Mouse (Mus musculus): ENCODE measurements around the gene Carnmt1. TPM values are rescaled to one million over a fixed set of nuclear protein-coding genes. Genes with fewer than 3 reads are reported as not detected.

Gene Carnmt1
- polyA plus RNA-seq, 1 experiment = 49.5 TPM

DNA sequence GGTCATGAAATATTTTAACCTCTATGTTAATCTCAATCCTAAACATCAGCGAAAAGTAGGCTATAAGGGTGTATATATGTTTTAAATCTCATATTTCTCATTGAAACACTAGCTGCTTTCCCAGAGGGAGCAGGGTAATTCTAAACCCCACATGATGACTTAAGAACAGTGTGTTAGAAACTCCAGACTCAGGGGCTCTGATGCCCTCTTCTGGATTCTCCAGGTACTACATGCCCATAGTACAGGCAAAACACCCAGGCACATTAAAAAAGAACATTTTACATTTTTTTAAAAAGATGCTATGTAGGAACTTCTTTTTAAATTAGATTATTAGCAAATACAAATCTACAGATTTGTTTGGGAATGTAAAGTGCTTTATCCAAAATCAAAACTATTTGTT, 45.8 kb downstream of the Carnmt1 start:
- H3K27ac ChIP-seq (ENCODE audit: insufficient read depth, low read length) = no peak overlapping the region
- no peaks in the 10 kb centered on the region for H3K9me3 ChIP-seq (replicated peaks; ENCODE audit: control insufficient read depth, insufficient read depth, low read length, poor library complexity, severe bottlenecking)
- H3K4me1 ChIP-seq (ENCODE audit: control insufficient read depth, insufficient read depth, low read length) = peaks cover 2% of the 10 kb centered on the region
- H3K4me3 ChIP-seq (ENCODE audit: low read depth, low read length) = no peak overlapping the region
- no peak for TF ChIP-seq EP300 (IDR thresholded peaks at IDR 0.05; ENCODE audit: insufficient read depth, low read depth, low read length)
- TF ChIP-seq POLR2A (IDR thresholded peaks at IDR 0.05; ENCODE audit: insufficient read depth, low read length) = no peak
- no peak for TF ChIP-seq CTCF (IDR thresholded peaks at IDR 0.05; ENCODE audit: low read depth, low read length)
- peaks cover 26% of the 10 kb centered on the region for H3K36me3 ChIP-seq (ENCODE audit: control insufficient read depth, insufficient read depth, low read length, poor library complexity, severe bottlenecking)
- no peaks in the 10 kb centered on the region for H3K27me3 ChIP-seq (ENCODE audit: control insufficient read depth, insufficient read depth, low read length, poor library complexity, severe bottlenecking)
- H3K9ac ChIP-seq (ENCODE audit: low read depth, poor library complexity, severe bottlenecking) = no peak overlapping the region

- Histone ChIP-seq H3K36me3 (ENCODE audit: control insufficient read depth, insufficient read depth, low read length, poor library complexity, severe bottlenecking) (peaks cover 21% of the 10 kb centered on the region), H3K27ac (ENCODE audit: insufficient read depth, low read length) (no peak overlapping the region), H3K4me1 (ENCODE audit: control insufficient read depth, insufficient read depth, low read length) (no peaks in the 10 kb centered on the region), H3K27me3 (ENCODE audit: control insufficient read depth, insufficient read depth, low read length, poor library complexity, severe bottlenecking) (no peaks in the 10 kb centered on the region), H3K4me3 (ENCODE audit: low read depth, low read length) (no peak overlapping the region), H3K9ac (ENCODE audit: low read depth, poor library complexity, severe bottlenecking) (no peak overlapping the region), H3K9me3 (replicated peaks; ENCODE audit: control insufficient read depth, insufficient read depth, low read length, poor library complexity, severe bottlenecking) (no peaks in the 10 kb centered on the region)
- TF ChIP-seq EP300 (IDR thresholded peaks at IDR 0.05; ENCODE audit: insufficient read depth, low read depth, low read length) (no peak), POLR2A (IDR thresholded peaks at IDR 0.05; ENCODE audit: insufficient read depth, low read length) (no peak), CTCF (IDR thresholded peaks at IDR 0.05; ENCODE audit: low read depth, low read length) (no peak)
These were observed 49.8 kb downstream of the Carnmt1 start for GRCm38 (mm10) chr19:18720337-18720736.

- Histone ChIP-seq H3K4me3 (ENCODE audit: low read depth, low read length) (no peak overlapping the region), H3K4me1 (ENCODE audit: control insufficient read depth, insufficient read depth, low read length) (no peaks in the 10 kb centered on the region), H3K27ac (ENCODE audit: insufficient read depth, low read length) (no peak overlapping the region), H3K9ac (ENCODE audit: low read depth, poor library complexity, severe bottlenecking) (no peak overlapping the region), H3K9me3 (replicated peaks; ENCODE audit: control insufficient read depth, insufficient read depth, low read length, poor library complexity, severe bottlenecking) (no peaks in the 10 kb centered on the region), H3K36me3 (ENCODE audit: control insufficient read depth, insufficient read depth, low read length, poor library complexity, severe bottlenecking) (no peaks in the 10 kb centered on the region), H3K27me3 (ENCODE audit: control insufficient read depth, insufficient read depth, low read length, poor library complexity, severe bottlenecking) (no peaks in the 10 kb centered on the region)
- no peak for TF ChIP-seq POLR2A (IDR thresholded peaks at IDR 0.05; ENCODE audit: insufficient read depth, low read length)
- TF ChIP-seq CTCF (IDR thresholded peaks at IDR 0.05; ENCODE audit: low read depth, low read length) = no peak
- TF ChIP-seq EP300 (IDR thresholded peaks at IDR 0.05; ENCODE audit: insufficient read depth, low read depth, low read length) = no peak
These were observed 54.6 kb downstream of the Carnmt1 start for GRCm38 (mm10) chr19:18725186-18725585.

- Histone ChIP-seq H3K9ac (ENCODE audit: low read depth, poor library complexity, severe bottlenecking) (no peak overlapping the region), H3K27ac (ENCODE audit: insufficient read depth, low read length) (no peak overlapping the region), H3K9me3 (replicated peaks; ENCODE audit: control insufficient read depth, insufficient read depth, low read length, poor library complexity, severe bottlenecking) (no peaks in the 10 kb centered on the region), H3K4me3 (ENCODE audit: low read depth, low read length) (no peak overlapping the region), H3K36me3 (ENCODE audit: control insufficient read depth, insufficient read depth, low read length, poor library complexity, severe bottlenecking) (no peaks in the 10 kb centered on the region), H3K27me3 (ENCODE audit: control insufficient read depth, insufficient read depth, low read length, poor library complexity, severe bottlenecking) (no peaks in the 10 kb centered on the region; the same call in 1 of the 2 replicates), H3K4me1 (ENCODE audit: control insufficient read depth, insufficient read depth, low read length) (no peaks in the 10 kb centered on the region)
- TF ChIP-seq CTCF (IDR thresholded peaks at IDR 0.05; ENCODE audit: low read depth, low read length) = no peak
- no peak for TF ChIP-seq POLR2A (IDR thresholded peaks at IDR 0.05; ENCODE audit: insufficient read depth, low read length)
- TF ChIP-seq EP300 (IDR thresholded peaks at IDR 0.05; ENCODE audit: insufficient read depth, low read depth, low read length) = no peak
These were observed 59.7 kb downstream of the Carnmt1 start for GRCm38 (mm10) chr19:18730255-18730654.

DNA sequence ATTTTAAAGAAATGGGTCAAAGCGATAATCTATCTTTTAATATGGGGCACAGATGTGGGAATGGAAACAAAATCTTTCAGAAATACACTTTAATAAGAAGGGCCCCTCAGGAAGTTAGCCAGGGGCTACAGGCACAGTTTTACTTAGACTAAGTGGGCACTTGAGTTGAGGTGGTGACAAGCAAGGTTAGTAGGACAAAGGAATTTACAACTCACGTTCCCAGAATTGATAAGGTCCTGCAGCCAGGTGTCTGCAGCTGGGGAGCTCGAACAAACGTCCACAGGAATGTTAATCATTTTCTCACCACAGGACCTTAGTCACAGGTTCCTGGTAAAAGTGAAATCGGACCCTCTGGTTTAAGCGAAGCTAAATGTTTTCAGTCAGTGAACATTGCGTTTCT, 60.5 kb downstream of the Carnmt1 start:
- H3K9ac ChIP-seq (ENCODE audit: low read depth, poor library complexity, severe bottlenecking) = no peak overlapping the region
- H3K4me3 ChIP-seq (ENCODE audit: low read depth, low read length) = no peak overlapping the region
- no peak overlapping the region for H3K27ac ChIP-seq (ENCODE audit: insufficient read depth, low read length)
- H3K9me3 ChIP-seq (replicated peaks; ENCODE audit: control insufficient read depth, insufficient read depth, low read length, poor library complexity, severe bottlenecking) = no peaks in the 10 kb centered on the region
- no peaks in the 10 kb centered on the region for H3K4me1 ChIP-seq (ENCODE audit: control insufficient read depth, insufficient read depth, low read length)
- no peaks in the 10 kb centered on the region; the same call in none of the 2 replicates for H3K27me3 ChIP-seq (ENCODE audit: control insufficient read depth, insufficient read depth, low read length, poor library complexity, severe bottlenecking)
- TF ChIP-seq EP300 (IDR thresholded peaks at IDR 0.05; ENCODE audit: insufficient read depth, low read depth, low read length) (no peak), CTCF (IDR thresholded peaks at IDR 0.05; ENCODE audit: low read depth, low read length) (no peak), POLR2A (IDR thresholded peaks at IDR 0.05; ENCODE audit: insufficient read depth, low read length) (no peak)
- H3K36me3 ChIP-seq (ENCODE audit: control insufficient read depth, insufficient read depth, low read length, poor library complexity, severe bottlenecking) = no peaks in the 10 kb centered on the region

GRCm38 (mm10) chr19:18735901-18736300, 65.3 kb downstream of the Carnmt1 start:
- Histone ChIP-seq H3K27ac (ENCODE audit: insufficient read depth, low read length) (no peak overlapping the region), H3K4me3 (ENCODE audit: low read depth, low read length) (no peak overlapping the region), H3K9ac (ENCODE audit: low read depth, poor library complexity, severe bottlenecking) (no peak overlapping the region), H3K4me1 (ENCODE audit: control insufficient read depth, insufficient read depth, low read length) (no peaks in the 10 kb centered on the region), H3K27me3 (ENCODE audit: control insufficient read depth, insufficient read depth, low read length, poor library complexity, severe bottlenecking) (peaks cover 1% of the 10 kb centered on the region), H3K9me3 (replicated peaks; ENCODE audit: control insufficient read depth, insufficient read depth, low read length, poor library complexity, severe bottlenecking) (no peaks in the 10 kb centered on the region), H3K36me3 (ENCODE audit: control insufficient read depth, insufficient read depth, low read length, poor library complexity, severe bottlenecking) (no peaks in the 10 kb centered on the region)
- TF ChIP-seq EP300 (IDR thresholded peaks at IDR 0.05; ENCODE audit: insufficient read depth, low read depth, low read length) (no peak), CTCF (IDR thresholded peaks at IDR 0.05; ENCODE audit: low read depth, low read length) (no peak), POLR2A (IDR thresholded peaks at IDR 0.05; ENCODE audit: insufficient read depth, low read length) (no peak)

Measured in ES-Bruce4 (cell line).